Mouse (Mus musculus) embryonic facial prominence, embryonic 11.5 days (tissue): Measurements from ENCODE around the gene 5730522E02Rik. TPM values are rescaled to one million over a fixed set of nuclear protein-coding genes. Genes with fewer than 3 reads are reported as not detected.

Experiments
- microRNA-seq: library from miRNA; unstranded; fragments of <30 nt; microRNA quantifications from one replicate; pipeline ENCODE4, GENCODE M21; 2016; ENCODE audit warnings: borderline number of aligned reads
- polyA plus RNA-seq: library from polyadenylated mRNA; unstranded; fragments of >200 nt; fragmentation: Nextera tagmentation; extraction: Ambion mirVana; gene quantifications from 2 replicates; pipeline ENCODE4 v1.2.1, GENCODE M21; 2014

Gene 5730522E02Rik
- polyA plus RNA-seq, 1 experiment from 2014 or later: 8.7 TPM

Small RNA genes within 50 kb of the gene (microRNA-seq; reads per million reads assigned to microRNA genes)
- gene Mir6372: not detected

Other genes starting within 250 kb of the 5730522E02Rik start
- 38.5 and 40.6 TPM in 2 replicates for gene Fancl, start 175.4 kb upstream of the 5730522E02Rik start, polyA plus RNA-seq